Mouse (Mus musculus): ENCODE measurements around the gene Mgmt.

Gene Mgmt

GRCm38 (mm10) chr7:137138101-137138500 lies 243.7 kb downstream of the Mgmt start:
- DNase-seq = no peak

DNA sequence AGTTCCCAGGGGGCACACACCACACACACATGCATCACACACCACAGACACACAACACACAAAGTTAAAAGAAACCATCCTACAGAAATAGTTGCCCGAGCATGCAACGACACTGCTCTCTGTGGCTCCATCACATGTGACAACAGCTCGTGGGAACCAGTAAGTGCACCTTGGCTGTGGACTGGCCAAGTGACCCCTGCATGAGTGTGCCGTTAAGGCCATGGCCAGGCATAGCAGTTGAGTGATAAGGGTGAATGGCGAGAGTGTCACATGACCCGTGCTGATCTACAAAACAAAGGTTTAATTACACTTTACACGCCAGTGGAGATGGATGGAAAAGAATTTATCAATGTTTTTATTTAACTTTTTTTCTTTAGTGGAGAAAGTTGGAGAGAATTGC lies 245.9 kb downstream of the Mgmt start:
- no peak for DNase-seq

DNA sequence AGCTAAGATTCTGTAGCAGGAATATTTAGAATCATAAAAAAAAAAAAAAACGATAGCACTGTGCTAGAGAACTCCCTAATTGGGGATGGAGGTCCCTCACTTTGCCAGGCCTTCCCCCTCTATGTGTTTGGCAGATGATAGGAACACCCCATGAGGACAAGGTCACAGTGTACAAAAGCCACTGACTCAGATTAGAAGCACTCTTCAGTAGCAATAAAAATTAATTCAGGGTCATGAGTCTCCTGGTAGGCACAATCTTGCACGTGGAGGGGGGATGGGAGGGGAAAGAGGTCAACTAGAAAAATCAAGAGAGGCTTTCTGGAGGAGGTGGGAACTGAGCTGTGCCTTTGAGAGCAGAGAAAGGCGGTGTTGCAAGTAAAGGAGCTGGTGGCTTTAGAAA lies 247.0 kb downstream of the Mgmt start:
- DNase-seq = no peak

DNA sequence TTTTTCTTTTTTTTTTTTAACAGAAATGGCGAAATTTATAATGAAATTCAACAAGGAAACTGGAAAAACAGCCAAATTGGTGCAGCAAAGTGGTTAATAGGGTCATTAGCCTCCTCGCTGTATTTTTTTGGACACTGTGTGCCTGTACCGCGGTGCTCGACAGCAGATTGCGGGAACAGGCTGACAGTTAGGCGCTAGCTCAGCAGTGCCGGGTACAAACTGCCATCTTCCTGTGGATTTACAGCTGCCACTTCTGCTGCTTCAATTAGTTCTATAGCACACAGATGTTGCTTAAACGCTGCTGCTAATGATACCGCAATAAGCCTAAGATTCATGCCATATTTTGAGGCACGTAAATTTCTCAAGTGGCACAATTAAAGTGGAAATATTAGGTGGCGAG lies 252.7 kb downstream of the Mgmt start:
- no peak for DNase-seq

GRCm38 (mm10) chr7:137151854-137152253 lies 257.4 kb downstream of the Mgmt start:
- no peak for DNase-seq

DNA sequence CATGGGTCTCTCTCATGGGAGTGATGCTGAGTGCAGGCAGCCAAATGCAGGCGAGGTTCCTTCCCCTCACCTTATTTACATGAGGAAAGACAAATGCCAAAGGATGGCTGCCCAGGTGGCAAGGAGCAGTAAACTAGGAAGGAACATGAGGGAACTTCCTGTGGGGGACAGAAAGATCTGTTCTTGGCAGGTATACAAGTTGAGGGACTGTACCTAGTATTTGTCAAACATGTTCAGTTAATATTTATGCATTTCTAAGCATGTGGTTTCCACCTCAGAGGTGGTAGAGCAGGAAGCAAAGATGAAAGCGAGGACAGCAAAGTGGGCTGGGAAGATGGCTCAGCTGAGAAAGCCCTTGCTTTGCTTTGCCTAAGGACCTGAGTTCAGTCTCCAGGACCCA lies 260.2 kb downstream of the Mgmt start:
- DNase-seq = no peak

DNA sequence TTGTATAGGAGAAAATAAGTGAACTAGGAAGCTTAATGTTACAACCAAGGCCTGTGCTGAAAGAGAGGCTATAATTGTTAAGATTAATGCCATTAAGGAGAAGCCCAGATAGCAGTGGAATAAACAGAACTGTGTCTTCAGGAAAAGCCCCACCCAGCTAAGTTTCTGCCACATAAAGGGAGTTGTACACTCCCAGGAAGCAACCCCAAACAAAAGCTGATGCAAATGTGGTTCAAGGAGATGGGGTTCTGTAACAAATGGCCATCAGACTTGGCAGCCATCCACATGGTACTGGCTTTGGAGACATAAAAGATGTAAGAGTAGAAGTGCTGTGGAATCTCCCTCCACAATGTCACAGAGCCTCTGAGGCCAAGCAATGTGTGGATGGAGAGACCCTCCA lies 264.7 kb downstream of the Mgmt start:
- no peak for DNase-seq

GRCm38 (mm10) chr7:137172278-137172677 lies 277.9 kb downstream of the Mgmt start:
- no peak for DNase-seq

Data from right cerebral cortex, postnatal 14 days (tissue).